Mouse (Mus musculus): ENCODE data around the gene Pgm1. TPM values are rescaled to one million over a fixed set of nuclear protein-coding genes. Genes with fewer than 3 reads are reported as not detected.

Pgm1 gene
- polyA plus RNA-seq, 1 experiment = 104 TPM

DNA sequence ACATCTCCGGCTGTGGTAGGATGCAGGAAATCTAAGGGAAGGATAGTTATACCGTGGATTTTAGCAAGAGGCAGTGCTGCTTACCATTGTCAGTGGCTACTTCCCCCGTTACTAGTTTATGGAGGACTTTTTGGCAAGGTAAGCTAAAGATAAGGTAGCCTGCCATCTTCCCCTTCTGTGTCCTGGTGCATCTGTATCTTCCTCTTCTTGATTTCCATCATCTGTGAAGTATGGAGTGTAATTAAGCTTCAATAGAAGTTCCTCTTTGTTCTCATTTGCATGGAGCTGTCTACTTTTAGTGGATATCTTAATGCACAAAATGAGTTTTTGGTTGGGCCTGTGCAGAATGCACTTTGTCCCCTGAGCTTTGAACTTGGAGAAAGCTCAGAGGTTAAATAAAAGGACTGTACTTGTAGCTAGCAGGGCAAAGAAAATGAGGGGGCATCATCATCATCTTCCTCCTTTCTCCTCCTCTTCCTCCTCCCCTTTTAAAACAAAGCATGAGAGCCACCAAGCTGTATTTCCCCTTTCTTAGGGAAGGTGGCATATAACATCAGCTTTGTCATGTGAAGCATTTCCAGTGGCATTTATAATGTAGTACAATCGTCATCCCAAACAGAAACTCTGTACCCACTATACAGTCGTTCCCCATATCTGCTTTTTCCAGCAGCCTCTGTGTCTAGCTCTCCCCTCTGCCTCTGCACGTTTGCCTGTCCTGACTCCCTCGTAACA is 29.0 kb downstream of the Pgm1 start:
- H3K27ac ChIP-seq (ENCODE audit: insufficient read depth, low read length) = no peak overlapping the region
- TF ChIP-seq CTCF (IDR thresholded peaks at IDR 0.05; ENCODE audit: borderline replicate concordance, insufficient read depth, low read depth, low read length) = no peak
- no peak for TF ChIP-seq POLR2A (IDR thresholded peaks at IDR 0.05; ENCODE audit: borderline replicate concordance, insufficient read depth, low read length)
- no peak for DNase-seq
- H3K27me3 ChIP-seq (ENCODE audit: control insufficient read depth, insufficient read depth, low read length) = no peaks in the 10 kb centered on the region
- peaks cover 4% of the 10 kb centered on the region; the same call in 1 of the 2 replicates for H3K4me1 ChIP-seq (ENCODE audit: control insufficient read depth, insufficient read depth, low read length)
- 83% methylated on average over 7 of the region's 7 CpGs for WGBS
- H3K4me3 ChIP-seq (replicated peaks; ENCODE audit: insufficient read depth, low read depth, low read length) = no peak overlapping the region

GRCm38 (mm10) chr4:99959308-99959707 is 30.1 kb downstream of the Pgm1 start:
- 78% methylated on average over 3 of the region's 3 CpGs for WGBS
- Histone ChIP-seq H3K27ac (ENCODE audit: insufficient read depth, low read length) (no peak overlapping the region), H3K4me1 (ENCODE audit: control insufficient read depth, insufficient read depth, low read length) (peaks cover 4% of the 10 kb centered on the region; the same call in 1 of the 2 replicates), H3K27me3 (ENCODE audit: control insufficient read depth, insufficient read depth, low read length) (no peaks in the 10 kb centered on the region), H3K4me3 (replicated peaks; ENCODE audit: insufficient read depth, low read depth, low read length) (no peak overlapping the region)
- DNase-seq = no peak
- TF ChIP-seq CTCF (IDR thresholded peaks at IDR 0.05; ENCODE audit: borderline replicate concordance, insufficient read depth, low read depth, low read length) = no peak
- no peak for TF ChIP-seq POLR2A (IDR thresholded peaks at IDR 0.05; ENCODE audit: borderline replicate concordance, insufficient read depth, low read length)

DNA sequence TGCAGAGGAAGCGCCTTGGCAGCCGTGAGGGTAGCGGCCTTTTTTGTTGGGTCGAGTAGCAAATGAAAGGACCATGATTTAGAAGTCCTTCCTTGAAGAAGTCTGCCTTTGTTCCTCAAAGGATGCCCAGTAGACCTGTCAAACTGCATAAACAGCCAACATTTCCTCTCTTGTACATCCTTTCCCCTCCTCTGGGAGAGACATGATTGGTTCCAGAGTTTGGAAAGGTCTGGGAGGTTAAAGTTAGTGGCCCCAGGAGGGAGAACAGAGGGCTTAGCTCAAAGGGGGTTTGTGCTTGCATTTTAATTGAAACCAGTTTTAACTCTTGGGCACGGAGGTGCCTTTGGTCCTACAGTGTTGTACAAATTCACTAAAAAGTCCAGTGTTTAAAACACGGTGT is 37.3 kb downstream of the Pgm1 start:
- Histone ChIP-seq H3K4me3 (replicated peaks; ENCODE audit: insufficient read depth, low read depth, low read length) (no peak overlapping the region), H3K27ac (ENCODE audit: insufficient read depth, low read length) (no peak overlapping the region), H3K4me1 (ENCODE audit: control insufficient read depth, insufficient read depth, low read length) (no peaks in the 10 kb centered on the region), H3K27me3 (ENCODE audit: control insufficient read depth, insufficient read depth, low read length) (no peaks in the 10 kb centered on the region)
- DNase-seq = no peak
- TF ChIP-seq CTCF (IDR thresholded peaks at IDR 0.05; ENCODE audit: borderline replicate concordance, insufficient read depth, low read depth, low read length) (no peak), POLR2A (IDR thresholded peaks at IDR 0.05; ENCODE audit: borderline replicate concordance, insufficient read depth, low read length) (no peak)
- 88% methylated on average over 6 of the region's 6 CpGs for WGBS

DNA sequence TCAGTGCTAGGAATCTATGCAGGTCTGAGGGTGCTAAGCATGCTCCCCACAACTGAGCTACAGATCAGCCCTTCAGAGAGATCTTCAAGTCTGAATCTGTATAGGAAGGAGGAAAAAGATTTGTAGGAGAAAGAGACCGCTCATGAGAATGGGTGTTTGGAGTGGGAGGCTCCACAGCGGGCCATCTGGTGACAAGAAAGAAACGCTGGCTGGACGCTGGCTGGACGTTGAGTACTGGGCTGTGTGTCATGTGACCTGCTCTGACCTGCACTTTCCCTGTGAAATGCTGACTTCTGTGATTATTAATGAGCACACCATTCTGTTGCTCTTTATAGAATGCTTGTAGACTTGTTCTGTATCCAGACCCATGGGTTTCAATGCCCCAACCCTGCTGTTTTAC is 40.1 kb downstream of the Pgm1 start:
- H3K4me1 ChIP-seq (ENCODE audit: control insufficient read depth, insufficient read depth, low read length) = peaks cover 4% of the 10 kb centered on the region
- H3K4me3 ChIP-seq (replicated peaks; ENCODE audit: insufficient read depth, low read depth, low read length) = no peak overlapping the region
- H3K27me3 ChIP-seq (ENCODE audit: control insufficient read depth, insufficient read depth, low read length) = no peaks in the 10 kb centered on the region
- DNase-seq = no peak
- TF ChIP-seq CTCF (IDR thresholded peaks at IDR 0.05; ENCODE audit: borderline replicate concordance, insufficient read depth, low read depth, low read length) = no peak
- no peak for TF ChIP-seq POLR2A (IDR thresholded peaks at IDR 0.05; ENCODE audit: borderline replicate concordance, insufficient read depth, low read length)
- 32% methylated on average over 5 of the region's 5 CpGs for WGBS
- no peak overlapping the region; the same call in 1 of the 2 replicates for H3K27ac ChIP-seq (ENCODE audit: insufficient read depth, low read length)

DNA sequence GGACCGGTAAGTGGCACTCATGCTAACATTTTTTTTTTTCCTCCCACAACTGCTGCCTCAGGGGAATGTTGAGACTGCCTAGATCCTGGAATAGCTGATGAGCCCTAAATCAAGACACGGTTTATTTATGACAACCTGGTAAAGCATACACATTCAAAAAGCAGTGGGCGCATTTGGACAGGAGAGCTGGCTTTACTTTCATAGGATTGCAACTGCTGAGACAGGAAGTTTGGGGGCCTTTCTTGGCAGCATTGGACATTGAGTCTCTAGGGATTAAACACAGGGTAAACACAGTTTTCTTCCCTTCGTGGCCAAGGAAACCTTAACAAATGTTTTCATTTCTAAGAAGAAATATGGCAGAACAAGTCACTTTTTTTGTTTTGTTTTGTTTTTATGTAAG is 40.9 kb downstream of the Pgm1 start:
- no peak for DNase-seq
- H3K4me1 ChIP-seq (ENCODE audit: control insufficient read depth, insufficient read depth, low read length) = peaks cover 4% of the 10 kb centered on the region
- no peaks in the 10 kb centered on the region for H3K27me3 ChIP-seq (ENCODE audit: control insufficient read depth, insufficient read depth, low read length)
- H3K4me3 ChIP-seq (replicated peaks; ENCODE audit: insufficient read depth, low read depth, low read length) = no peak overlapping the region
- no peak for TF ChIP-seq CTCF (IDR thresholded peaks at IDR 0.05; ENCODE audit: borderline replicate concordance, insufficient read depth, low read depth, low read length)
- TF ChIP-seq POLR2A (IDR thresholded peaks at IDR 0.05; ENCODE audit: borderline replicate concordance, insufficient read depth, low read length) = no peak
- 43% methylated on average over 4 of the region's 4 CpGs for WGBS
- no peak overlapping the region for H3K27ac ChIP-seq (ENCODE audit: insufficient read depth, low read length)

- 80% methylated on average over 6 of the region's 6 CpGs for WGBS
- no peak for TF ChIP-seq POLR2A (IDR thresholded peaks at IDR 0.05; ENCODE audit: borderline replicate concordance, insufficient read depth, low read length)
- TF ChIP-seq CTCF (IDR thresholded peaks at IDR 0.05; ENCODE audit: borderline replicate concordance, insufficient read depth, low read depth, low read length) = no peak
- Histone ChIP-seq H3K27me3 (ENCODE audit: control insufficient read depth, insufficient read depth, low read length) (no peaks in the 10 kb centered on the region), H3K4me1 (ENCODE audit: control insufficient read depth, insufficient read depth, low read length) (peaks cover 4% of the 10 kb centered on the region), H3K4me3 (replicated peaks; ENCODE audit: insufficient read depth, low read depth, low read length) (no peak overlapping the region), H3K27ac (ENCODE audit: insufficient read depth, low read length) (no peak overlapping the region)
- no peak for DNase-seq
Observed at GRCm38 (mm10) chr4:99972886-99973285, 43.7 kb downstream of the Pgm1 start.

GRCm38 (mm10) chr4:99973931-99974330 is 44.7 kb downstream of the Pgm1 start:
- WGBS = 33% methylated on average over 1 of the region's 1 CpGs
- H3K27me3 ChIP-seq (ENCODE audit: control insufficient read depth, insufficient read depth, low read length) = no peaks in the 10 kb centered on the region
- no peak for TF ChIP-seq CTCF (IDR thresholded peaks at IDR 0.05; ENCODE audit: borderline replicate concordance, insufficient read depth, low read depth, low read length)
- TF ChIP-seq POLR2A (IDR thresholded peaks at IDR 0.05; ENCODE audit: borderline replicate concordance, insufficient read depth, low read length) = no peak
- H3K4me3 ChIP-seq (replicated peaks; ENCODE audit: insufficient read depth, low read depth, low read length) = no peak overlapping the region
- peak in 1 of 2 experiments; percentile 28 for DNase-seq
- peaks cover 4% of the 10 kb centered on the region for H3K4me1 ChIP-seq (ENCODE audit: control insufficient read depth, insufficient read depth, low read length)
- no peak overlapping the region for H3K27ac ChIP-seq (ENCODE audit: insufficient read depth, low read length)

DNA sequence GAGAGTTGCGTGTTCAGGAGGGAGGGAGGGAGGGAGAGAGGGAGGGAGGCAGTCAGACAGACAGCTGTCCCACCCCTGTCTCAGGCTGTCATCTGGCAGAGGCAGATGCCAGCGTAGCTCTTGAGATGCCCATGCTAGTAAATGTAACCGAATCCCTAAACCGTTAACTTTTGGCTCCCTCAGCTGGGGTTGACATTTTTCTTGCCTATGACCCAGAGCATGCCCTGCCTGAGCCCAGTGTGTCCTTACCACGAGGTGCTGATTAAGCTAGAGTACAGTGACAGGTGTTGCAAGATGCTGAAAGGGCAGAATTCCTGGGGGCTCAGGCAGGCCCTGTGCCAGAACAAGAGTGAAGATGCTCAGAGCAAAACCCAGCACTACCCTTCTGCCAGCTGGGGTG is 45.2 kb downstream of the Pgm1 start:
- DNase-seq = peak in 1 of 2 experiments; percentile 18
- Histone ChIP-seq H3K4me3 (replicated peaks; ENCODE audit: insufficient read depth, low read depth, low read length) (no peak overlapping the region), H3K27me3 (ENCODE audit: control insufficient read depth, insufficient read depth, low read length) (no peaks in the 10 kb centered on the region), H3K4me1 (ENCODE audit: control insufficient read depth, insufficient read depth, low read length) (peaks cover 4% of the 10 kb centered on the region), H3K27ac (ENCODE audit: insufficient read depth, low read length) (no peak overlapping the region)
- 38% methylated on average over 5 of the region's 5 CpGs for WGBS
- TF ChIP-seq CTCF (IDR thresholded peaks at IDR 0.05; ENCODE audit: borderline replicate concordance, insufficient read depth, low read depth, low read length) = no peak
